Mouse (Mus musculus) lung, postnatal 0 days (tissue): ENCODE measurements around the gene Chn2.

Experiments
- CTCF ChIP-seq: IDR thresholded peaks from 2 replicates; pipeline ENCODE4 v1.5.1; 2016; ENCODE audit warnings: antibody characterized with exemption, mild to moderate bottlenecking
- EP300 ChIP-seq: IDR thresholded peaks from 2 replicates; pipeline ENCODE4 v1.6.1; 2016; ENCODE audit warnings: antibody characterized with exemption, mild to moderate bottlenecking, control low read depth

DNA sequence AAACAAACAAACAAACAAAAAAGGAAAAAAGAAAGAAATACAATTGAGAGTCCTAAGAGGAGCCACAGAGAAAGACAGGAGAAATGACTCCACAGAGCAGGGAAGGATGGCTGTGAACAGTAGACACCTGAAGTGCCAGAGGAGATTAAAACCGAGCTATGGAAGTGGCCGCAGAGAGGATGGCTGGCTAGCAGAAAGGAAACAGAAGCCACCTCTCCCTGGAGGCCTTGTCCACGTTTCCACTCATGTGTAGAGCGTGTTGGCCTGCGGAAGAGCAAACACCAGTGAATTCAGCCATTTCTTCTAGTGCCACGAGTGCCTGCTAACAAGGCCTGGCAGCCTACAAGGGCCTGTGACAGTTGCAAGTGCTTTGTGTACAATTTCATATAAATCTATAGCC, 75.1 kb downstream of the Chn2 start:
- TF ChIP-seq CTCF (no peak), EP300 (no peak)
